Mouse (Mus musculus): ENCODE data around the gene Tirap. TPM values are rescaled to one million over a fixed set of nuclear protein-coding genes. Genes with fewer than 3 reads are reported as not detected.

Gene Tirap
- polyA plus RNA-seq, 1 experiment from 2014 or later, result 4.0 TPM

DNA sequence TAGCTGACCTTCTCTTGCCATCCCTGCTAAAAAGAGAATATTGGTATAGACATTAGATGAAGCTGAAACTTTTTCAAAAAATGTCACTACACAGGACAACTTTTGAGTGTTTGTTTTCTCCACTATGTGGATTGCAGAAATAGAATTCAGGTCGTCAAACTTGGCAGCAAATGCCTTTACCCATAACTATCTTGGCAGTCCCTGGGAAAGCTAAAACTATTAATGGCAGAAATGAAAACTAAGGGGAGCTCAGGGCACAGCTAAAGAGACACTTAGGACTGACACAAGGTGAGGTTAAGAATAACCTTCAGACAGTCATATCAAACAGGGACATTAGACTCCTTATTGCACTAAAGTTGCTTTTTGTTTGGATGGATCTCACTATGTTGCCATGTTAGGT lies 17.9 kb upstream of the Tirap start:
- 81% methylated on average over 1 of the region's 1 CpGs for WGBS
- no peaks in the 10 kb centered on the region for H3K27me3 ChIP-seq (ENCODE audit: control insufficient read depth, insufficient read depth, low read length)
- H3K27ac ChIP-seq, result no peak overlapping the region
- H3K9me3 ChIP-seq (ENCODE audit: control insufficient read depth, low read length), result no peaks in the 10 kb centered on the region
- ATAC-seq (ENCODE audit: low FRiP score) (no peak), DNase-seq (ENCODE audit: low spot score) (no peak)
- H3K36me3 ChIP-seq (replicated peaks; ENCODE audit: control insufficient read depth, insufficient read depth), result peaks cover 92% of the 10 kb centered on the region
- H3K9ac ChIP-seq, result no peak overlapping the region
- H3K4me1 ChIP-seq (replicated peaks; ENCODE audit: control insufficient read depth, insufficient read depth, low read length), result no peaks in the 10 kb centered on the region
- no peak overlapping the region for H3K4me2 ChIP-seq (replicated peaks)
- H3K4me3 ChIP-seq (replicated peaks; ENCODE audit: low read length), result no peak overlapping the region

DNA sequence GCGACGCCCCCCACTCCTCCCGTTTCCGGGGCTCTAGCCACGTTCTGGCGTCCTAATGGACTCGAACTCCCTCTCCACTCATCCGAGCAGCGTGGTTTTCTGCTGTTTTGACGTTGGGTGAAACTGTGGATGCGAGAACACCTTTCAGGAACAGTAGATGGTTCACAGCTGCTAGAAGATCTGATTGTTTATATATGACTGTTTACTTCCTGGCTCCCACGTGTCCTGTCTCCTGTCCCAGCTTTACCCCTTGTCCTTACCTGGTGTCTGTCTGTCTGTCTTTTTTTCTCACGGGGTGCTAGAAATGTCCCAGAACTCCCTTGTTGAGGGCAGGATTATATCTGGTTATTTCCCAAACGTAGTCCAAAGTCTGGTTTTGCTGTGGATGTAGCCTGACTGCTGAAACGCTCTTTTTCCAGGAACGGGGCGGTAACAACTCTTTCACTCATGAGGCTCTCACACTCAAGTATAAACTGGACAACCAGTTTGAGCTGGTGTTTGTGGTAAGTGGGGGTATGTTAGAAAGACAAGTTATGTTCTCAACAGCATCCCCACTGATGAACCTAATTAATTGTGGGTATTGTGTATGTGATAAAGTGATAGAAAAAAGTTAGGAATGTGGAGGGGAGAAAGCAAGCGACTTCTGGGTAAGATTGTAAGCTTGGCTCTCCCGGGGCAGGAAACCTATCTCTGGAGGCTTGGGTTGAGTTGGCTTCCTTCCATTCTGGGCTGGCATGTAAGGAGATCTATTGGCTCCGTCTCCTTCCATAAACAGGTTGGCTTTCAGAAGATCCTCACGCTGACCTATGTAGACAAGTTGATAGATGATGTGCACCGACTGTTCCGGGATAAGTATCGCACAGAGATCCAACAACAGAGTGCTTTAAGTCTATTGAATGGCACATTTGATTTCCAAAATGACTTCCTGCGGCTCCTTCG lies 11.8 kb upstream of the Tirap start:
- DNase-seq (ENCODE audit: low spot score), result peak; percentile 29
- H3K4me1 ChIP-seq (replicated peaks; ENCODE audit: control insufficient read depth, insufficient read depth, low read length), result peaks cover 18% of the 10 kb centered on the region
- ATAC-seq (ENCODE audit: low FRiP score), result 0 out of 2 replicates have a peak, but pooled peaks have one; percentile 2
- H3K4me2 ChIP-seq (replicated peaks), result peak overlapping the region; percentile 97
- no peaks in the 10 kb centered on the region for H3K9me3 ChIP-seq (ENCODE audit: control insufficient read depth, low read length)
- 37% methylated on average over 26 of the region's 26 CpGs for WGBS
- no peaks in the 10 kb centered on the region for H3K27me3 ChIP-seq (ENCODE audit: control insufficient read depth, insufficient read depth, low read length)
- peak overlapping the region; percentile 81 for H3K9ac ChIP-seq
- H3K4me3 ChIP-seq (replicated peaks; ENCODE audit: low read length), result peak overlapping the region; percentile 80
- H3K27ac ChIP-seq, result peak overlapping the region; percentile 76
- peaks cover 59% of the 10 kb centered on the region for H3K36me3 ChIP-seq (replicated peaks; ENCODE audit: control insufficient read depth, insufficient read depth)

DNA sequence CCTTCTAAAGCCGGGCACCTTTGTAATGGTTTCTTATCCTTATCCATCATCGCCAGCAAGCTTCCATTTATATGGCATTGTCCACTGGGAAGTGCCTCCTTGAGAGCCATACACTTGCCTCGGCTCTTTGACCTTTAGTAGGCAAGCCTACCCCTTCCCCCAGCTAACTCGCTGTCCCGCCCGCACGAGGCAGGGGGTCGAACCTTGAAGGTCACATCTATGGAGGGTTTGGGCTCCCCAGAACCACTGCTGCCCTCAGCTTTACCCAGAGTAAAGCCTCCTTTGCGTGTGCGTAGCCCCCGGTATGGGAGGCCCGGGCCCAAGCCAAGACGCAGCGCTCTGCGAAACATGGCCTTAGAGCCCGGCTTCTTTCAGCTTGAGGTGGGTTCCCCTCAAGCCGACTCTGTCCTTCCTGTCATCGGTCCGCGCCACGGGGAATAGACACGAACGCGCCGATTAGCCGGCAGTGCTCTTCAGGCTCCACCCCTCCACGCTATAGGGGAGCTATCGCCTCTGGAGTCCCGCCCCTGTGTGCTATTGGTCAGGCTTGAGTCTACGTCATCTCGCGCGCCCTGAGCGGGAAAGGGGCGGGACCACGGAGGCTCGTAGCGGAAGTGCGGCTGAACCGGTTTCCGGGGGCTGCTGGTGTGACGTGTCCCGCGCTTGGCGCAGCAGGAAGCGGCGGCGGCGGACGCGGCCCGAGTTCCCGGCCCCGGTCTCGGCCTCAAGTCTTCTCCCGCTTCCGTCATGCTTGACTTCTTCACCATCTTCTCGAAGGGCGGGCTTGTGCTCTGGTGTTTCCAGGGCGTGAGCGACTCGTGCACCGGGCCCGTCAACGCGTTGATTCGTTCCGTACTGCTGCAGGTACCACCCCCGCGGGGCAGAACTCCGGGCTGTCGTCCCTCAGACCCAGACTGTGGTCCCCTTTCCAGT lies 10.7 kb upstream of the Tirap start, which contains the start of gene Foxred1:
Gene Foxred1, minus strand, starts transcription at position 514 of the 933 bp plus-strand sequence.
- Histone ChIP-seq H3K9me3 (ENCODE audit: control insufficient read depth, low read length) (no peaks in the 10 kb centered on the region), H3K36me3 (replicated peaks; ENCODE audit: control insufficient read depth, insufficient read depth) (peaks cover 60% of the 10 kb centered on the region), H3K27me3 (ENCODE audit: control insufficient read depth, insufficient read depth, low read length) (no peaks in the 10 kb centered on the region), H3K4me1 (replicated peaks; ENCODE audit: control insufficient read depth, insufficient read depth, low read length) (peaks cover 18% of the 10 kb centered on the region), H3K27ac (peak within 1 kb of the TSS; percentile 93), H3K4me2 (replicated peaks) (peak within 1 kb of the TSS; percentile 97), H3K9ac (peak within 1 kb of the TSS; percentile 81), H3K4me3 (replicated peaks; ENCODE audit: low read length) (peak within 1 kb of the TSS; percentile 80)
- WGBS, result under 1% methylated on average over 72 of the region's 72 CpGs
- ATAC-seq (ENCODE audit: low FRiP score), result peak; percentile 100
- peak; percentile 99 for DNase-seq (ENCODE audit: low spot score)

DNA sequence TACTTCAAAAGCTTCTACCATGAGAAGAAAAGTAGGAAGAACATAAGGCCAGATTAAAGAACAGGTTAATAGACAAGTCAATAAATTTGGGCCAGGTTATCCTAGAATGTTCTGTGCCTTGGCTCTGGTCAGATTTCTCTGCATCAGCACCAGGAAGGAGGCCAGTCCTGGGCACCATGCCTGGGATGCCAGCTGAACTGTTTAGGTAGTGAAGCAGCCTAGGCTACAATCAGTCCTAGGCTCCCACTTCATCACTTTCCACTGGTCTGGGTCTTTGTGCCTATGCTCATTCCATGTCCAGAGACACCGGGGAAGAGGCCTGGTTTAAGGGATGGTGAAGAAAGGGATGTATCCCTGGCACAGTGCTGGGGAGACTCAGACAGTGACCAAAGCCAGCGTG lies 4.3 kb upstream of the Tirap start:
- Histone ChIP-seq H3K9ac (no peak overlapping the region), H3K36me3 (replicated peaks; ENCODE audit: control insufficient read depth, insufficient read depth) (peaks cover 52% of the 10 kb centered on the region), H3K27ac (no peak overlapping the region), H3K4me1 (replicated peaks; ENCODE audit: control insufficient read depth, insufficient read depth, low read length) (peaks cover 9% of the 10 kb centered on the region; the same call in 1 of the 2 replicates), H3K9me3 (ENCODE audit: control insufficient read depth, low read length) (no peaks in the 10 kb centered on the region), H3K4me3 (replicated peaks; ENCODE audit: low read length) (no peak overlapping the region), H3K4me2 (replicated peaks) (no peak overlapping the region), H3K27me3 (ENCODE audit: control insufficient read depth, insufficient read depth, low read length) (no peaks in the 10 kb centered on the region)
- DNase-seq (ENCODE audit: low spot score), result no peak
- no peak for ATAC-seq (ENCODE audit: low FRiP score)
- 97% methylated on average over 2 of the region's 2 CpGs for WGBS

- Histone ChIP-seq H3K36me3 (replicated peaks; ENCODE audit: control insufficient read depth, insufficient read depth) (peaks cover 47% of the 10 kb centered on the region), H3K4me2 (replicated peaks) (no peak overlapping the region), H3K4me1 (replicated peaks; ENCODE audit: control insufficient read depth, insufficient read depth, low read length) (peaks cover 9% of the 10 kb centered on the region; the same call in 1 of the 2 replicates), H3K9ac (no peak overlapping the region), H3K4me3 (replicated peaks; ENCODE audit: low read length) (no peak overlapping the region), H3K27ac (no peak overlapping the region), H3K27me3 (ENCODE audit: control insufficient read depth, insufficient read depth, low read length) (no peaks in the 10 kb centered on the region), H3K9me3 (ENCODE audit: control insufficient read depth, low read length) (no peaks in the 10 kb centered on the region)
- DNase-seq (ENCODE audit: low spot score), result no peak
- ATAC-seq (ENCODE audit: low FRiP score), result no peak
- 77% methylated on average over 3 of the region's 3 CpGs for WGBS
Observed at GRCm38 (mm10) chr9:35203536-35203935, 3.4 kb upstream of the Tirap start.

- H3K27ac ChIP-seq, result peak overlapping the region; percentile 46; the same call in 1 of the 2 replicates
- WGBS, result 54% methylated on average over 9 of the region's 9 CpGs
- H3K9ac ChIP-seq, result peak overlapping the region; percentile 62; the same call in 1 of the 2 replicates
- no peaks in the 10 kb centered on the region for H3K27me3 ChIP-seq (ENCODE audit: control insufficient read depth, insufficient read depth, low read length)
- peaks cover 21% of the 10 kb centered on the region for H3K36me3 ChIP-seq (replicated peaks; ENCODE audit: control insufficient read depth, insufficient read depth)
- H3K4me1 ChIP-seq (replicated peaks; ENCODE audit: control insufficient read depth, insufficient read depth, low read length), result peaks cover 9% of the 10 kb centered on the region; the same call in 1 of the 2 replicates
- no peaks in the 10 kb centered on the region for H3K9me3 ChIP-seq (ENCODE audit: control insufficient read depth, low read length)
- ATAC-seq (ENCODE audit: low FRiP score), result no peak
- H3K4me3 ChIP-seq (replicated peaks; ENCODE audit: low read length), result peak overlapping the region; percentile 49
- H3K4me2 ChIP-seq (replicated peaks), result peak overlapping the region; percentile 75
- no peak for DNase-seq (ENCODE audit: low spot score)
Observed at GRCm38 (mm10) chr9:35200529-35201060, 504 bp upstream of the Tirap start.

GRCm38 (mm10) chr9:35198945-35199771 lies 933 bp downstream of the Tirap start:
- peaks cover 7% of the 10 kb centered on the region; the same call in 1 of the 2 replicates for H3K36me3 ChIP-seq (replicated peaks; ENCODE audit: control insufficient read depth, insufficient read depth)
- H3K9ac ChIP-seq, result peak overlapping the region; percentile 62
- DNase-seq (ENCODE audit: low spot score) (no peak), ATAC-seq (ENCODE audit: low FRiP score) (peak; percentile 72; the same call in 1 of the 2 replicates)
- H3K4me2 ChIP-seq (replicated peaks), result peak overlapping the region; percentile 75
- H3K27ac ChIP-seq, result no peak overlapping the region
- peaks cover 9% of the 10 kb centered on the region; the same call in 1 of the 2 replicates for H3K4me1 ChIP-seq (replicated peaks; ENCODE audit: control insufficient read depth, insufficient read depth, low read length)
- WGBS, result 29% methylated on average over 18 of the region's 18 CpGs
- H3K4me3 ChIP-seq (replicated peaks; ENCODE audit: low read length), result peak overlapping the region; percentile 49
- H3K27me3 ChIP-seq (ENCODE audit: control insufficient read depth, insufficient read depth, low read length), result no peaks in the 10 kb centered on the region
- no peaks in the 10 kb centered on the region for H3K9me3 ChIP-seq (ENCODE audit: control insufficient read depth, low read length)

GRCm38 (mm10) chr9:35198351-35198750 lies 1.7 kb downstream of the Tirap start:
- H3K4me1 ChIP-seq (replicated peaks; ENCODE audit: control insufficient read depth, insufficient read depth, low read length), result peaks cover 9% of the 10 kb centered on the region; the same call in 1 of the 2 replicates
- no peak overlapping the region for H3K4me2 ChIP-seq (replicated peaks)
- no peaks in the 10 kb centered on the region for H3K27me3 ChIP-seq (ENCODE audit: control insufficient read depth, insufficient read depth, low read length)
- no peak overlapping the region for H3K9ac ChIP-seq
- ATAC-seq (ENCODE audit: low FRiP score), result no peak
- no peaks in the 10 kb centered on the region for H3K36me3 ChIP-seq (replicated peaks; ENCODE audit: control insufficient read depth, insufficient read depth)
- H3K4me3 ChIP-seq (replicated peaks; ENCODE audit: low read length), result no peak overlapping the region
- DNase-seq (ENCODE audit: low spot score), result no peak
- no peaks in the 10 kb centered on the region for H3K9me3 ChIP-seq (ENCODE audit: control insufficient read depth, low read length)
- 69% methylated on average over 10 of the region's 10 CpGs for WGBS
- no peak overlapping the region for H3K27ac ChIP-seq

Data from hindbrain, embryonic 14.5 days (tissue).